Mouse (Mus musculus): ENCODE measurements around the gene Polr2i. TPM values are rescaled to one million over a fixed set of nuclear protein-coding genes. Genes with fewer than 3 reads are reported as not detected.

Polr2i gene
- total and polyA plus RNA-seq, 2 experiments from 2014 or later, result 126 to 196 TPM

DNA sequence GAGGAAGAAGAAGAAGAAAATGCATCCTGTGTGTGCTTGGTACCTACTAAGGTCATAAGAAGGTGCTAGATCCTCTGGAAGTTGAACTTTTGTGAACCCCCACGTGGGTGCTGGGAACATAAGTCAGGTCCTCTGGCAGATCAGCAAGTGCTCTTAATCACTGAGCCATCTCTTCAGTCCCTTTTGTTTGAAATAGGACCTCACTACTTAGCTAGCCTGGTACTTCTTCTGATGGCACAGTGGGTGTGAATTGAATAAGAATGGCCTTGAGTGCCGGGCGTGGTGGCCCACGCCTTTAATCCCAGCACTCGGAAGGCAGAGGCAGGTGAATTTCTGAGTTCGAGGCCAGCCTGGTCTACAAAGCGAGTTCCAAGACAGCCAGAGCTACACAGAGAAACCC is 34.2 kb downstream of the Polr2i start:
- TF ChIP-seq CTCF (IDR thresholded peaks at IDR 0.05), result no peak

DNA sequence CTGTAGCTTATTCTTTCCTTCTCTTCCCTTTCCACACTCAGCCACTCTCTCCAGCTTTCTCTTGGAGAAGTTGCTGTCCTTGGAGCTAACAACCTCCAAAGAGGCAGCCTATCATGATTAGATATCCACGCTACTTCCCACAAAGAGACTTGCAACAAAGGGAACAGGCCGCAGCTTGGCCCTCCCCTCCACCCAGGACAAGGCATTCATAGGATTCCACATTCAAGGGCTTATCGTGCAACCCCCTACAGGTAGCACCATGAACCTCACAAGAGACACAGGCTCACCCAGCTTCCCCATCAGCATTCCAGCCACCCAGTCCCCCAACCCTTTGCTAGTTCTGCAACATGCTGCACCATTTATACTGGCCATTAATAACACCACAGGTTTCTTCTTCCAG is 35.0 kb downstream of the Polr2i start:
- WGBS, result 76% methylated on average over 3 of the region's 3 CpGs
- ATAC-seq (ENCODE audit: low FRiP score) (no peak), DNase-seq (ENCODE audit: low spot score) (no peak)
- no peak overlapping the region for H3K4me2 ChIP-seq (ENCODE audit: low read depth, low read length, poor library complexity, severe bottlenecking)
- no peak overlapping the region for H3K27ac ChIP-seq (ENCODE audit: low read depth, low read length)
- H3K4me1 ChIP-seq (ENCODE audit: insufficient read depth, low read length), result no peaks in the 10 kb centered on the region
- no peak overlapping the region for H3K4me3 ChIP-seq (ENCODE audit: low read depth, low read length)
- no peaks in the 10 kb centered on the region for H3K36me3 ChIP-seq (ENCODE audit: insufficient read depth, low read length)
- no peak overlapping the region for H3K9ac ChIP-seq (replicated peaks; ENCODE audit: low read length, poor library complexity, severe bottlenecking)
- H3K9me3 ChIP-seq (ENCODE audit: low read length), result no peaks in the 10 kb centered on the region
- H3K27me3 ChIP-seq (ENCODE audit: insufficient read depth, low read length), result no peaks in the 10 kb centered on the region
- TF ChIP-seq CTCF (IDR thresholded peaks at IDR 0.05), result no peak

More for the DNA sequence above, 34.2 kb downstream of the Polr2i start:
- Histone ChIP-seq H3K27me3 (ENCODE audit: insufficient read depth, low read length) (no peaks in the 10 kb centered on the region), H3K4me2 (ENCODE audit: low read depth, low read length, poor library complexity, severe bottlenecking) (no peak overlapping the region), H3K36me3 (ENCODE audit: insufficient read depth, low read length) (no peaks in the 10 kb centered on the region), H3K4me1 (ENCODE audit: insufficient read depth, low read length) (no peaks in the 10 kb centered on the region), H3K27ac (ENCODE audit: low read depth, low read length) (no peak overlapping the region), H3K9ac (replicated peaks; ENCODE audit: low read length, poor library complexity, severe bottlenecking) (no peak overlapping the region), H3K9me3 (ENCODE audit: low read length) (no peaks in the 10 kb centered on the region), H3K4me3 (ENCODE audit: low read depth, low read length) (no peak overlapping the region)
- ATAC-seq (ENCODE audit: low FRiP score), result no peak
- 97% methylated on average over 7 of the region's 7 CpGs for WGBS
- no peak for DNase-seq (ENCODE audit: low spot score)

DNA sequence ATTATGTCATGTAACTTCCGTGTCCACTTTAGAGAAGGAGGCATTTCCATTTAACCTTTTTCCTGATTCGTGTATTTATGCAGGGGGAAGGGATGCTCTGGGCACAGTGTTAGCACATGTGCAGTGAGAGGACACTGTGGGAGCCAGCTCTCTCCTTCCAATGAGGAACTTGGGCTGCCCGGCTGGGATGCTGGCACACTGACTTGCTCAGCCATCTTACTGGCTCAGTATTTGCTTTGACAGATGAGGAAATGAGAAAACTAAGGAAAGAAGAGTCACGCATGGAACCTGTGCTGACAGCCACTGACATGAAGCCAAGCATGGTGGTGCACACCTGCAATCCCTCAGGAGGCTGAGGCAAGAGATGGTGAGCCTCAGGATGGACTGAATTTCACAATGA is 37.9 kb downstream of the Polr2i start:
- DNase-seq (ENCODE audit: low spot score), result no peak
- 86% methylated on average over 4 of the region's 4 CpGs for WGBS
- Histone ChIP-seq H3K27ac (ENCODE audit: low read depth, low read length) (no peak overlapping the region), H3K27me3 (ENCODE audit: insufficient read depth, low read length) (no peaks in the 10 kb centered on the region), H3K9ac (replicated peaks; ENCODE audit: low read length, poor library complexity, severe bottlenecking) (no peak overlapping the region), H3K4me1 (ENCODE audit: insufficient read depth, low read length) (no peaks in the 10 kb centered on the region), H3K9me3 (ENCODE audit: low read length) (no peaks in the 10 kb centered on the region), H3K4me3 (ENCODE audit: low read depth, low read length) (no peak overlapping the region), H3K36me3 (ENCODE audit: insufficient read depth, low read length) (no peaks in the 10 kb centered on the region), H3K4me2 (ENCODE audit: low read depth, low read length, poor library complexity, severe bottlenecking) (no peak overlapping the region)
- ATAC-seq (ENCODE audit: low FRiP score), result no peak
- no peak for TF ChIP-seq CTCF (IDR thresholded peaks at IDR 0.05)

DNA sequence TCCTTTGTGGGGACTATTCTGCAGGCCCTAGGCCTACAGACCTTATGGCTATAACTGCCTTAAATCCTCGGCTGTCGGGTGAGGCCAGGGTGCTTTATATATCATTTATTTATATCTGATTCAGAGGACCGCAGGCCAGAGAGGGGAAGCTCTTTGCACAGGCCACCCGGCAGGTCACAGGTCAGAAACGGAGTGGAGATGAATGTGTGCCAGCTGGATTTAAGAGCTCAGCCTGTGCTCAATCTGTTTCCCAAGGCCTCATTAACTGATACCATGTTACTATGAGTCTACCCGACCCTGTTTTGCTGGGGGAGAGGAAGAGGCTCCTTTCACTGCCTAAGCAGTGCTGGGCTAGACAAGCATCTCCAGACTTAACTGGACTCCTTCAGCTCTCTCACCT is 42.6 kb downstream of the Polr2i start:
- H3K4me2 ChIP-seq (ENCODE audit: low read depth, low read length, poor library complexity, severe bottlenecking), result no peak overlapping the region
- WGBS, result 83% methylated on average over 6 of the region's 6 CpGs

DNA sequence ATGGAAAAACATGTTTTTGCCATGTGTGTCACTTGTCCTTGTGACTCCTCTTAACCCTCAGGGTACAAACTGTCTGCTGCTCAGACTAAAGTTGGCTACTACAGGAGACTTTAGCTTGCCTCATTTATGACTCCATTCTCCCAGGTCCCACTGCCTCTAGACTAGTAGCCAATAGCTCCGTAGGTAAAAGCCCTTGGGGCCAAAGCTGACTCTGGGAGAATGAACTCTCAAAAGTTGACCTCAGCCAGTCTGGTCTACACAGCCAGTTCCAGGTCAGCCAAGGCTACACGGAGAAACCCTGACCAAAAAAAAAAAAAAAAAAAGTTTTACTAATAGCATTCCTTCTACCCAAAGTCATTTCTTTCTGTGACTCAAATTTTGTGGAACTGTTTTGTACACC is 47.2 kb downstream of the Polr2i start:
- Histone ChIP-seq H3K4me2 (ENCODE audit: low read depth, low read length, poor library complexity, severe bottlenecking) (no peak overlapping the region), H3K27me3 (ENCODE audit: insufficient read depth, low read length) (no peaks in the 10 kb centered on the region), H3K4me3 (ENCODE audit: low read depth, low read length) (no peak overlapping the region), H3K4me1 (ENCODE audit: insufficient read depth, low read length) (0 out of 2 replicates have a peak, but pooled peaks cover 2% of the 10 kb centered on the region), H3K9me3 (ENCODE audit: low read length) (no peaks in the 10 kb centered on the region), H3K9ac (replicated peaks; ENCODE audit: low read length, poor library complexity, severe bottlenecking) (no peak overlapping the region), H3K27ac (ENCODE audit: low read depth, low read length) (no peak overlapping the region), H3K36me3 (ENCODE audit: insufficient read depth, low read length) (no peaks in the 10 kb centered on the region)
- no peak for TF ChIP-seq CTCF (IDR thresholded peaks at IDR 0.05)
- DNase-seq (ENCODE audit: low spot score) (no peak), ATAC-seq (ENCODE audit: low FRiP score) (no peak)
- 54% methylated on average over 2 of the region's 2 CpGs for WGBS

More for the DNA sequence above, 42.6 kb downstream of the Polr2i start:
- Histone ChIP-seq H3K27me3 (ENCODE audit: insufficient read depth, low read length) (no peaks in the 10 kb centered on the region), H3K27ac (ENCODE audit: low read depth, low read length) (no peak overlapping the region), H3K4me3 (ENCODE audit: low read depth, low read length) (no peak overlapping the region), H3K9ac (replicated peaks; ENCODE audit: low read length, poor library complexity, severe bottlenecking) (no peak overlapping the region), H3K36me3 (ENCODE audit: insufficient read depth, low read length) (no peaks in the 10 kb centered on the region), H3K9me3 (ENCODE audit: low read length) (no peaks in the 10 kb centered on the region), H3K4me1 (ENCODE audit: insufficient read depth, low read length) (no peaks in the 10 kb centered on the region)
- no peak for TF ChIP-seq CTCF (IDR thresholded peaks at IDR 0.05)
- ATAC-seq (ENCODE audit: low FRiP score) (no peak), DNase-seq (ENCODE audit: low spot score) (no peak)

DNA sequence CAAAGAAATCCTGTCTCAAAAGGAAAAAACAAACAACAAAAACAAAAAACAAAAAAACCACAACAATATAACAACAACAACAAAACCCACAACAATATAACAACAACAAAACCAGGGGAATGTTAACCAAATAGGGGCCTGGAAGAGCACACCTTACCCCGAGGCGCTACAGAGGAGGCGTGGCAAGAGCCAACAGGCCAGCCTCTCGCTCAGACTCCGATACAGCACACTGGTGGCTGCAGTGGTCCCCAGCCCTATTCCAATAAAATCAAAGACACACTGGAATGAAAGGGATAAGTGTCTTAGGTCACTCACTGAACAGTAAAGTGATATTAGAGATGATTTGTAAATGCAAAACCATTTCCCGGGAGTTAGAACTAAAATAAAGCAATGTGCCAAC is 47.8 kb downstream of the Polr2i start:
- ATAC-seq (ENCODE audit: low FRiP score) (no peak), DNase-seq (ENCODE audit: low spot score) (no peak)
- under 1% methylated on average over 6 of the region's 6 CpGs for WGBS
- Histone ChIP-seq H3K9ac (replicated peaks; ENCODE audit: low read length, poor library complexity, severe bottlenecking) (no peak overlapping the region), H3K9me3 (ENCODE audit: low read length) (no peaks in the 10 kb centered on the region), H3K27ac (ENCODE audit: low read depth, low read length) (no peak overlapping the region), H3K36me3 (ENCODE audit: insufficient read depth, low read length) (no peaks in the 10 kb centered on the region), H3K4me2 (ENCODE audit: low read depth, low read length, poor library complexity, severe bottlenecking) (peak overlapping the region; percentile 91), H3K27me3 (ENCODE audit: insufficient read depth, low read length) (no peaks in the 10 kb centered on the region), H3K4me1 (ENCODE audit: insufficient read depth, low read length) (0 out of 2 replicates have a peak, but pooled peaks cover 2% of the 10 kb centered on the region), H3K4me3 (ENCODE audit: low read depth, low read length) (peak overlapping the region; percentile 65)
- TF ChIP-seq CTCF (IDR thresholded peaks at IDR 0.05), result no peak

Data from midbrain, postnatal 0 days (tissue).